In the genomic region with DNA sequence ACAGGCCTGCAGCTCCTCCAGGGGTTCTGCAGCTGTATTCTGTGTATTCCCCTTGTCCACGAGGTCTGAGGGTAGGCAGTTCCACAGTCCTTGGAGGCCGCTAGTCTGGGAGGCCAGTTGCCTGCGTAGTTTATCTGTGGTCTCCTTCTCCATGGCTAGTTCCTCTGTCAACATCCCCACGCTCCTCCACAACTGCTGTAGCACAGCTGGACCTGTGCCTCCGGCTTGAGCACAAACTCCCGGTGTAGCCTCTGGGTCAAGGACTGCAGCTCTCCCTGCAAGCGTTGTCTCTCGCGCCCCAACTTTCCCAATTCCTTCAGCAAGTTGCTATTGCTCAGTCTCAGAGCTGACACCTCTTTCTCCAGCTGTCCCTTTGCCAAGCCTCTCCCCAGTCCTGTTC, we compare ENCODE assay signal across 12 mouse cellular contexts. TPM values are rescaled to one million over a fixed set of nuclear protein-coding genes. Genes with fewer than 3 reads are reported as not detected.
A peak's percentile ranks its signal among the peaks of the same experiment; 100 is the strongest.
DNase-seq lines count a peak whose midpoint lies in the region.
"Had no signal": no experiment of that assay in that cellular context is flagged by ENCODE, and none has a peak within 500 bp of the region (broad histone marks: within the 10 kb centered on the region; RNA-seq: fewer than 3 reads in every experiment).

No protein-coding gene starts in this region.

- intact Hi-C loops in heart, postnatal 14 days (cut with DNase I) = no loop called here
- intact Hi-C loops in heart, postnatal 25 days (cut with DNase I) = no loop called here

- DNase-seq in heart, adult 11 months = peak; percentile 96
- DNase-seq in heart, adult 8-10 months (ENCODE audit: low spot score) = no peak
- DNase-seq in heart, postnatal 14 days = peak; percentile 27 to 36
- no peak for DNase-seq in heart, postnatal 25 days (ENCODE audit: low spot score)
- DNase-seq in ovary, postnatal 36 days (ENCODE audit: low spot score) = peak; percentile 37
- DNase-seq in ovary, postnatal 14 days (ENCODE audit: low spot score) = no peak
- DNase-seq in frontal cortex, postnatal 10 days (ENCODE audit: low spot score in 2 of 2) = no peak
- DNase-seq: adrenal gland, adult 8-10 months; cerebellum, adult 11 months; cerebellum, adult 8-10 months; cerebellum, postnatal 14 days; kidney, adult 2 months had no signal

RNA-seq across cellular contexts. Expression of gene Cd200, which starts 18.8 kb away (rescaled TPM):
- total RNA-seq in heart, adult 8-10 months (2022) = 10 to 100 TPM; 40.5 to 94.2 (median 53.1) TPM
- 10 to 100 TPM; 62.9 to 68.0 TPM for total RNA-seq in heart, postnatal 14 days (2021)
- total RNA-seq in heart, postnatal 25 days (2021) = 10 to 100 TPM; 60.5 to 61.8 TPM

Comparison
In these comparisons a context has a peak if more than half of its experiments do, and no peak if none do; other contexts are left out.
1. DNase-seq: peak in heart, adult 11 months (single experiment), heart, postnatal 14 days (2 of 2) and ovary, postnatal 36 days (single experiment); none in heart, adult 8-10 months (single experiment), heart, postnatal 25 days (single experiment), ovary, postnatal 14 days (single experiment) and frontal cortex, postnatal 10 days (0 of 2).